Mouse (Mus musculus) left cerebral cortex, postnatal 36 days (tissue): Measurements from ENCODE around the gene Nefh. TPM values are rescaled to one million over a fixed set of nuclear protein-coding genes. Genes with fewer than 3 reads are reported as not detected.

ENCODE experiments used
- DNase-seq, 2 experiments: peaks; one replicate each; pipeline ENCODE4 v3.0.0; 2021 to 2022; ENCODE audit warnings: low spot score in 2 of 2, mixed read lengths in 1 of 2
- intact Hi-C: fragments of 180-260 bp; cut with DNase I; formaldehyde crosslinking; loops from one replicate; pipeline ENCODE4 v1.15.1; 2025
- total RNA-seq, 2 experiments: library from RNA; stranded (reverse); gene quantifications; 2 replicates each; pipeline ENCODE4 v1.2.3; 2021

The Nefh gene
- total RNA-seq, result 10 to 100 TPM; 44.0 to 47.2 TPM

- intact Hi-C loops, result no loop called here
- DNase-seq, result no peak
Measured at GRCm38 (mm10) chr11:4947813-4948174, at the start of gene Nefh. Gene Nefh (minus strand): TSS chr11:4948064.

GRCm38 (mm10) chr11:4996621-4997199 is 48.8 kb upstream of the Nefh start:
- no peak for DNase-seq
- intact Hi-C loops, result no loop called here

DNA sequence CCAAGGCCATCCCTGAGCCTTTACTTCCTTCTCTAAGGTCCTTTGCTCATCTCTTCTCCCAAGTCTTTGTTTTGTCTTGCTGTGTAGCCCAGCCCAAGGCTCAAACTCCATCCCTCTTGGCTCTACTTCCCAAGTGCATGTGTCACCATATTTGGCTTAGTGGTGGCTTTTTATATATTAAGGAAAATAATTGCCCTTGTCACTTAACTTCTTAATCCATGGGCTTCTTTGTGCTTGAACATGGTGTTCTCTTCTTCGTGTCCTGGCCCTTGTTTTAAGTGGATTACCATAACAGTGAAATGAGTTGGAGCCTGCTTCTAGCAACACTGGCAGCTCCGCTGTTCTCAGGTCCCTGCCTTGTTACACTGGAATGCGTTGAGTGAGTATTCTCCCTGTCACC is 47.8 kb upstream of the Nefh start:
- DNase-seq, result no peak
- intact Hi-C loops, result no loop called here

- no peak for DNase-seq
- intact Hi-C loops, result no loop called here
Measured at GRCm38 (mm10) chr11:4992471-4992870, 44.6 kb upstream of the Nefh start.

- DNase-seq, result no peak
- intact Hi-C loops, result no loop called here
Measured at GRCm38 (mm10) chr11:4989187-4989586, 41.3 kb upstream of the Nefh start.

DNA sequence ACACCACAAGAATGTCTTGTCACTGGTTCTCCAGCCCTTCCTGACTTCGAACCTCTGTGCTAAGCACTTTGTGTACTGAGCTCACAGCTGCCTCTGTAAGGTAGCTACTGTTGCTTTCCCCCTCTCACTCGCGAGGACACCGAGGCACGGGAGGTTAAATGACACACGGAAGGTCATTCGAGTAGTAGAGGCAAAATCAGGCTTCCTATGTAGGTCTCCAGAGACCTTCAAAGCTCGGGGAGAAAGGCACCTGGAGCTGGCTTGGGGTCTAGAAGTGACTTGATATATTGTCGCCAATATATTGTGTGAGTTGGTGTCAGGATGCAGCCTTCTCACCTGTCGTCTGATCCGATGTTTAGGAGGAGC is 39.6 kb upstream of the Nefh start:
- no peak for DNase-seq
- intact Hi-C loops, result no loop called here

DNA sequence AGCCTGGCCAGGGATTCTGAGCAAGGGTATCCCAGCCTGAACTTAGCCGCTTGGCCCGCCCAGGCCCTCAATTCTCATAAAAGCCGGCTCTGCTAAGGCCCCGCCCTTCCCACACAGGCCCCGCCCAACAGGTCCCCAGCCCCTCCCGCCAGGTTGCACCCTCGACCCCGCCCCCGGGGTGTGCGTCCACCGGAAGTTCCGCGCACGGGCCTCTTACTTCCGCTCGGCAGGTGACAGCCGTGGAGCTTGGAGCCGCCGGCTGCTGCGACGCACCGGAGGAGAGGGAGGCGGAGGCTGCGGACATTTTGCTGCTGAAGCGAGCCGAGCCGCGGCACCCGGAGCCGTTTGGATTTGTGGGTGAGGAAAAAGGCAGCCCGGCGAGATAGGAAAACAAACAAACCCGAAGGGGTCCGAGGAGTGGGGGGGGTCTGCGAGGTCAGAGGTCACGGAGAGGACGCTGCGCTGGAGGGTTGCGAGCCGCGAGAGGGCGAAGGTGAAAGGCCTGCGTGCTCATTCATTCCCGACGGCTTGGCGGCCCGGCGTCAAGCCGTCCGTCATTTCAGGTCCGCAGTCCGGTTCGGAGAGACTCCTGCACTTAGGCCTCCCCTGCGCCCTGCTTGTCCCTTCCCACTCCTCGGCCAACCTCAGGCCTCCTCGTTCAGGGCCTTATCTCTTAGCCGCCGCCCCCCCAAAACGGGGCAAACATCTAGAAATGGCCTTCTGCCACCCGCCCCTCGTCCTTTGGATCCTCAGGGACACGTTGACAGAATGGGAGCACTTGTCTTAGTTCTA is 39.0 kb upstream of the Nefh start, which contains the start of gene Ap1b1:
Ap1b1 (plus strand) TSS at position 130 of the 792 bp plus-strand sequence.
- DNase-seq, result peak; percentile 88 to 89
- intact Hi-C loops, result no loop called here

GRCm38 (mm10) chr11:4984799-4985198 is 36.9 kb upstream of the Nefh start:
- DNase-seq, result no peak
- intact Hi-C loops, result no loop called here

- intact Hi-C loops, result no loop called here
- DNase-seq, result no peak
Measured at GRCm38 (mm10) chr11:4984249-4984648, 36.4 kb upstream of the Nefh start.

DNA sequence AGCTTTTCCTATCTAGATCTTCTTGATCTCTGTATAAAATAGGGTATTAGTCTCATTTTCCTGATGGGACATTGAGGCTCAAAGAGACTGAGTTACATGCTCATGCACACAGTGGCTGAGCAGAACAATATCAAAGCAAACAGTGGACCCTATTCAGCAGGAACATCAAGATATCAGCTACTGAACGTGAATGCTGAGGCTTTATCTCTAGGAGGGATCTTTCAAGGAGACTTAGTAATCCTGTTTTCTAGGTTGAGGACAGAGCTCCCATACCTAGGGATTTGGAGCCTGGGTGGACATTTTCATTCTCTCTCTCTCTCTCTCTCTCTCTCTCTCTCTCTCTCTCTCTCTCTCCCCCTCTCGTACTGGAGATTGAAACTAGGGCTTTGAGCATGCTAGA is 35.7 kb upstream of the Nefh start:
- DNase-seq, result no peak
- intact Hi-C loops, result no loop called here

DNA sequence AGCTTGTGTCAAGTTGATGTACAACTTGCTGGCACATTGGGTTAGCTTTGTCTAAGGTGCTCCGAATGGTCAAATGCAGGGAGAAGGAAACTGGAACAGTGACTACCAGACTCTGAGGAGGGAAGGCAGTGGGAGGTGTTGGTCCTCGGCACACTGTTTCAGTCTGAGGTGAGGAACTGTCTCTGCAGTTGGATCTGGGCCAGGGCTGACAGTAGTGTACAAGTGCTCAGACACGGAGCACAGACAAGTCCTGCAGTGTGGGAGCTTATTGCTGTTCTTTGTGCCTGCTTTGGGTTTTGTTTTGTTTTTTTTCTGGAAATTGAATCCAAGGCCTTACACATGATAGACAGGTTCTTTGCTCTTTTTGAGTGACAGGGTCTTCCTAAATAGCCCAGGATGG is 35.1 kb upstream of the Nefh start:
- no peak for DNase-seq
- intact Hi-C loops, result no loop called here

DNA sequence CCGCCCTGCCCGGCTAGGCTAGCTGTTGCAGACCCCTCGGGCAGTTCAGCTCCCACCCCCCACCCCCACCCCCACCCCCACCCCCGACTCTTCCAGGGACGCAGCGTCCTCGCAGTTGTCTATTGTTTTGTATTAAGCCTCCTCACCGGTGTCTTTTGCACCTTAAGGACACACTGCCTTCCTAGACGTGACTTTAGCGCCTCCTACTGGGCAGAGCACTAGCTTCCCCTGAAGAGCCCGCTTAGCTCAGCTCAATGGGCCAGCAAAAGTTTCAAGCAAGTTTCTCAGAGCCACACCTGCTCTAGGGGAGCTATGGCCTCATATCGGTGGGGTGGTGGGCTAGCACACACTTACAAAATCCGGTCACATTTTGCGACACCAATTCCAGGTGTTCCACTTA is 27.8 kb upstream of the Nefh start:
- DNase-seq, result peak; percentile 44 to 57
- intact Hi-C loops, result loop anchor here (2.0 kb wide), 1 partner anchor 61 kb away; no protein-coding TSS in a partner anchor

DNA sequence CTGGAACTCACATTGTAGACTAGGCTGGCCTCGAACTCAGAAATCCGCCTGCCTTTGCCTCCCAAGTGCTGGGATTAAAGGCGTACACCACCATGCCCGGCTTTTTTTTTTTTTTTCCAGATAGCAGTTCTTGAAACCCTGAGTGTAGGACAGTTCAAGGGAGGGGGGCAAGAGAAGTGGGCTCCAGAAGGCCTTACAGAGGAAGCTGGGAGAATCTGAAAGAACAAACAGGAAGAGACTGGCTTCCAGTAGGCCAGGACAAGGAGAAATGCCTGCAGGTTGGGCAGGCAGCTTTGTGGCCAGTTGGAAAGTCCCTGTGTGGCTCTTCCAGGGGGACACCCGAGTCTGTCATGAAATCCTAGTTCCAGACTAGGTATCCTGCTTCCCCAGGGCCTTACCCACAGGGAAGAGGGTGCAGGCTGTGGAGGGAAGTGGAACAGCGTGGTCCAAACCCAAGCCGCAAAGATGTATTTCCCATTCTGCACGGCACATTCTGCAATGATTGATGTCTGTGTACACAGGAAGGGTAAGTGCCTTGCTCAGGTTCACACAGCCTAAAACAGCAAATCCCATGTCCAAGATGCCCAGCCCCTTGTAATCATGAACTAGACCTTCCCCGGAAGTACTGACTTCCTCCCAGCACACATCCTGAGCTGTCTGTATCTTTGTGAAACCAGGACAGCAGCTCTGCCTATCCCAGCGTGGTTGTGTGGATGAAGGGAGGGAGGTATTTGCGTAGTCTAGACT is 26.7 kb upstream of the Nefh start:
- intact Hi-C loops, result loop anchor here (2.0 kb wide), 1 partner anchor 60 kb away; no protein-coding TSS in a partner anchor
- no peak for DNase-seq

GRCm38 (mm10) chr11:4973871-4974256 is 26.0 kb upstream of the Nefh start:
- intact Hi-C loops, result loop anchor here (2.0 kb wide), 1 partner anchor 59 kb away; no protein-coding TSS in a partner anchor
- no peak for DNase-seq

GRCm38 (mm10) chr11:4972967-4973870 is 25.4 kb upstream of the Nefh start:
- intact Hi-C loops, result no loop called here
- peak in 1 of 2 experiments; percentile 33 for DNase-seq

GRCm38 (mm10) chr11:4968376-4968775 is 20.5 kb upstream of the Nefh start:
- intact Hi-C loops, result no loop called here

GRCm38 (mm10) chr11:4967549-4967948 is 19.7 kb upstream of the Nefh start:
- intact Hi-C loops, result no loop called here

More at GRCm38 (mm10) chr11:4968376-4968775, 20.5 kb upstream of the Nefh start:
- DNase-seq, result no peak

DNA sequence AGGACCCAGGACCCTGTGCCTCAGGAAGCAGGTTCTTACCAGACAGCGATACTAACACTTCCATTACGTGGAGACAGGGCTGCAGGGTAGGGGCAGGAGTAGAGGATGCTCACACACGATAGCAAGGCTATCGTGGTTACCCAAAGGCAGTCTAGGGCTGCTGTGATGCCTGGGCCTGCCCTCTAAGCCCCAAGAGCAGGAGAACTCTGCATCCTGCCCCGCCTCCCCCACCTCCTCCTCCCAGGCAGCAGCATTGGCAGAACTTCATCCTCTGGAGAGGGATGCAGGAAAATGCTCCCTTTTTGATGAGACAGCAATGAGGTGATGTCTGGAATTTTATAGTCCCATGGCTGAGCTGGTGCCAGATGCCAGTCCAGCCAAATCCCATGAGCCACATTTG is 19.0 kb upstream of the Nefh start:
- intact Hi-C loops, result no loop called here
- no peak for DNase-seq

More at GRCm38 (mm10) chr11:4967549-4967948, 19.7 kb upstream of the Nefh start:
- no peak for DNase-seq

DNA sequence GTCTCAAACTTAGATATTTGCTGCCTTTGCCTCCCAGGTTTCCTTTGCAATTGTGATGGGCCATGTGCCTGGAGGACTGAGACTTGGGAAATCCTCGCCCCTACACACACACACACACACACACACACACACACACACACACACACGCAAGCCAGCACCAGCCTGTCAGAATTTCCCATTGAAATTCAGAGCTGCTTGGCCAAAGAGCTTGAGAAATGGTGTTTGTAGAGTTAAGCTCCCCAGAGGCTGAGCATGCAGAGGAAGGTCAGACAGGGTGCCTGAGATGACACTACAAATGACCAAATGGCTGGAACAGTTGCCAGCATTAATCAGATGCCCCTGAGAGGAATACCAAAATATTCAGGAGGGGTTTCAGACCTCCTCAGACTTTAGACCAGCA is 18.5 kb upstream of the Nefh start:
- intact Hi-C loops, result no loop called here
- DNase-seq, result no peak
